Mouse (Mus musculus) common myeloid progenitor, adult 5-6 weeks (primary cell): ENCODE data around the gene Cetn4. TPM values are rescaled to one million over a fixed set of nuclear protein-coding genes. Genes with fewer than 3 reads are reported as not detected.

Experiments used
- total RNA-seq: library from RNA; stranded (forward); fragments of 200-1000, 187-1606 nt; gene quantifications from 2 replicates; pipeline ENCODE4 v1.2.3, GENCODE M21; 2017

The Cetn4 gene
- total RNA-seq, 1 experiment from 2014 or later: 4.0 TPM

Other genes starting within 250 kb of the Cetn4 start
- not detected in 2 replicates for gene Adad1, start 249.2 kb downstream of the Cetn4 start, total RNA-seq
- gene Il2, start 186.7 kb downstream of the Cetn4 start, total RNA-seq: not detected in 2 replicates
- not detected in 2 replicates for gene Il21, start 80.1 kb downstream of the Cetn4 start, total RNA-seq
- gene Bbs12, start 154 bp downstream of the Cetn4 start, total RNA-seq: 6.6 and 8.1 TPM in 2 replicates
- gene Fgf2, start 35.6 kb upstream of the Cetn4 start, total RNA-seq: 0.05 and 0.23 TPM in 2 replicates
- 174 and 222 TPM in 2 replicates for gene Spata5, start 107.2 kb upstream of the Cetn4 start, total RNA-seq
- 27.5 and 29.1 TPM in 2 replicates for gene Nudt6, start 107.5 kb upstream of the Cetn4 start, total RNA-seq